Comparison of ENCODE assay signal across 8 mouse cellular contexts in genomic region chr7:145283487-145284187, GRCm38 (mm10). TPM values are rescaled to one million over a fixed set of nuclear protein-coding genes. Genes with fewer than 3 reads are reported as not detected.
DNase-seq lines count a peak whose midpoint lies in the region; ATAC-seq lines count a peak whose summit lies in the region.

Gene Tpcn2, minus strand, starts transcription at chr7:145284011.

- WGBS in lung, embryonic 16.5 days, result 2% methylated on average over 18 of the region's 18 CpGs

- peak; percentile 95 to 96 for ATAC-seq in hematopoietic stem cell, adult 5-6 weeks (replicated peaks in 1 of 2; ENCODE audit: insufficient read depth in 1 of 2, low FRiP score in 2 of 2, low TSS enrichment in 1 of 2, low read depth in 1 of 2, poor library complexity in 2 of 2, severe bottlenecking in 2 of 2)
- ATAC-seq in lung, embryonic 16.5 days (ENCODE audit: low read depth), result peak; percentile 97

- peak; percentile 91 for DNase-seq in MEL-GATA-1-ER (ENCODE audit: extremely low read depth, low read depth)
- peak; percentile 94 for DNase-seq in cerebellum, adult 8-10 months
- peak; percentile 96 for DNase-seq in forelimb bud, embryonic 11.5 days (ENCODE audit: low read depth, low spot score)
- DNase-seq in layer of hippocampus, adult 9-10 months (ENCODE audit: low spot score), result peak; percentile 86
- peak; percentile 78 for DNase-seq in ovary, postnatal 10 days (ENCODE audit: low spot score)
- peak; percentile 83 to 90 for DNase-seq in thymus, postnatal 10 days (ENCODE audit: low spot score in 2 of 2)

- no peaks in the 10 kb centered on the region for H3K27me3 ChIP-seq in lung, embryonic 16.5 days (ENCODE audit: control insufficient read depth, insufficient read depth, low read depth, low read length)

- peak within 1 kb of the TSS; percentile 64 for H3K4me3 ChIP-seq in lung, embryonic 16.5 days (ENCODE audit: low read length)

- peaks cover 5% of the 10 kb centered on the region; the same call in 1 of the 2 replicates for H3K36me3 ChIP-seq in lung, embryonic 16.5 days (ENCODE audit: control insufficient read depth, insufficient read depth, low read length)

- peak within 1 kb of the TSS; percentile 69 for H3K9ac ChIP-seq in lung, embryonic 16.5 days (ENCODE audit: low read length)

- peak within 1 kb of the TSS; percentile 67 for H3K4me2 ChIP-seq in lung, embryonic 16.5 days (ENCODE audit: low read depth, low read length)

- no peaks in the 10 kb centered on the region for H3K9me3 ChIP-seq in lung, embryonic 16.5 days (ENCODE audit: control insufficient read depth, low read length)

- H3K4me1 ChIP-seq in lung, embryonic 16.5 days (replicated peaks; ENCODE audit: control insufficient read depth, insufficient read depth, low read length), result peaks cover 14% of the 10 kb centered on the region

- H3K27ac ChIP-seq in lung, embryonic 16.5 days (ENCODE audit: low read length), result peak within 1 kb of the TSS; percentile 69

RNA-seq across cellular contexts. Expression of gene Tpcn2, which starts in this region (rescaled TPM):
- 5.7 and 6.6 TPM in 2 replicates for total RNA-seq in hematopoietic stem cell, adult 5-6 weeks (2017)
- polyA plus RNA-seq in lung, embryonic 16.5 days (2015; fragmentation: Nextera tagmentation; extraction: Ambion mirVana), result 11.7 and 12.3 TPM in 2 replicates

Comparison
In these comparisons a context has a peak if more than half of its experiments do, and no peak if none do; other contexts are left out.
1. Peak in every context shown above with its lines: DNase-seq, ATAC-seq, H3K4me3 ChIP-seq and H3K27ac ChIP-seq.